Mouse (Mus musculus) megakaryocyte, adult 5-6 weeks (primary cell): Measurements from ENCODE around the gene Enox1. TPM values are rescaled to one million over a fixed set of nuclear protein-coding genes. Genes with fewer than 3 reads are reported as not detected.

ENCODE experiments used
- ATAC-seq: 2 replicates; pipeline ENCODE4 v1.8.0; 2016; ENCODE audit warnings: mild to moderate bottlenecking, inconsistent platforms; ENCODE audit not compliant: poor library complexity, severe bottlenecking
- total RNA-seq, 2 experiments: library from RNA; stranded (forward) in 1 of 2; stranded (reverse) in 1 of 2; fragments of 153-499, 151-499 nt in 1 of 2; fragments of 221-1000, 200-1000 nt in 1 of 2; gene quantifications; 2 replicates each; pipeline versions ENCODE4 v1.2.3 to v1.2.4; 2015 to 2017

The Enox1 gene
- total RNA-seq, 2 experiments from 2014 or later, result not detected

DNA sequence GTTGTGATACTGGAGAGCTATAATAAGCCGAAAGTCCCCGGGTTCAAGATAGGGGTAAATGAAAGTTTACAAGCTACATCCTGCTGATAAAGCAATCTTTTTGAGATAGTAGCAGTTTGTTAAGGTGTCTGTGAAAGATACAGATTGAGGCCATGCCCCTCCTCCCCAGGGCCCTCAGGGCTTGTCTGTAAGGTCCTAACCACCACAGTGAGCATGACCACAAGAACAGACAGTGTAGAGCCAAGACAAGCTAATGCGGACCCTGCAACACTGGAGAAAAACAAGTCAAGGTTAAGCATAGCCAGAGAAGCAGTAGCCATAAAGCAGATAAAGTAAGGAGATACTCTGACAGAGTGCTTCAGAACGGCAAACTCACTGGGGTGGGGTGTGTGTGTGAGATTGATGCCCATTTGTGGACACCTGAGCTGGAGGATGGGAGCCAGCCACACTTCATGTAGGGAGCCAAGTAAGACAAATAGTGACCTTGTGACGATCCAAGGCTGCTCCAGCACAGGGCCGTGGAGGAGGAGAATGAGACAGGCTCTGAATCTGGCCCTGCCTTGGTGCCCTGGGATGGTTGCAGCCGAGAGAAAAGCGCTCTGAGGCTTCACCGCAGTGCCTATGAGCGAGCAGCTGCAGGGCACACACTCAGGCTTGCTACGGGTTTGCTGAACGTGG, 348.0 kb downstream of the Enox1 start:
- ATAC-seq, result 0 out of 2 replicates have a peak, but pooled peaks have one; percentile 21

DNA sequence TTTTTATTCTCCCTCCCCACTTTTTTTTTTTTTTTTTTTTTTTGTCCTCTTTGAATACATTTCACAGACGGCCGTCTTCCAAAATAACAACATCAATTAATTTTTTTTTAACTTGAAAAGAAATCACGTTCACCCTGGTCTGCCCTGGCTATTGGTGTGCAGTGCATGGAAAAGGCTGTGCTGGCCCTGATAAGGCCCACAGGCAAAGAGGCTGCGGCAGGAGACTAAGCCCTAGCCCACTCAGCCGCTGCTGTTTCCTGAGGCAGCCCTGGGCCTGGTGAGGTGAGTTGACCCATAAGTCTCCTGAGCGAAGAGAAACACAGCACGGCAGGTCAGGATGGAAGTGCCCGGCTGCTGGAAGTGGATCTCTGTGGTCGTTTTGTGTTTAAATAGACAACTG, 349.8 kb downstream of the Enox1 start:
- no peak for ATAC-seq

DNA sequence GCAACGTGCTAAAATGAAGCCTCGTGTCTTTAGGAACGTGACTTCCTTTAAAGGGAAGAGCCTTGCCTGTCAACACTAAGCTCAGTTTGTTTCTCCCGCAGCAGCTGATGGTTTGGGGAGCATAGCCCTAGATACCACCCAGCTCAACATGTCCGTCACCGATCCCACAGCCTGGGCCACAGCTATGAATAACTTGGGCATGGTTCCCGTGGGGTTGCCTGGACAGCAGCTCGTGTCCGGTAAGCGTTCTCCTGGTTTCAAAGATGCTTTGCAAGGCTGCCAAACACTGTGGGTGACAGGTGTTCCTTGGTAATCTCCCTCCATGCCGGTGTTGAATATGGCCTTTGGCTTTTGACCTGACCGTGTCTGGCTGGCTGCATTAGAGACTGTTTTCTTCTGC, 351.5 kb downstream of the Enox1 start:
- ATAC-seq, result no peak

DNA sequence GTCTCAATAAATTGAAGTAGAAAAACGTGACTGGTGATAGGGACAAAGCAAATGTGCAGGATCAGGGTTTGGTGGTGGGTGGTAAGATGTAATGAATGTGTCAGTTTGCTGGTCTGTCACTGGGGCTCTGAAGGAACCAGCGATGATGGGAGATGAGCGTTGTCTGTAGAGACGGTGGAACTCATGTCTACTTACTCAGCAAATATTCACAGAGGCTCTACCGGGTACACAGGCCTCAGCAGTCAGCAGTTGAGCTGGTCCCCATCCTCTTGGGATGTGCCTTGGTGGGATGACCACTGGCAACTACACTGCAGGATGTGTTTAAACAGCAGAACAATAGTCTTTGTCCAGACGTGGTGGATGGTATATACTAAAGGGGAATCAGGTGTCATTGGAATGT, 352.5 kb downstream of the Enox1 start:
- ATAC-seq, result no peak

DNA sequence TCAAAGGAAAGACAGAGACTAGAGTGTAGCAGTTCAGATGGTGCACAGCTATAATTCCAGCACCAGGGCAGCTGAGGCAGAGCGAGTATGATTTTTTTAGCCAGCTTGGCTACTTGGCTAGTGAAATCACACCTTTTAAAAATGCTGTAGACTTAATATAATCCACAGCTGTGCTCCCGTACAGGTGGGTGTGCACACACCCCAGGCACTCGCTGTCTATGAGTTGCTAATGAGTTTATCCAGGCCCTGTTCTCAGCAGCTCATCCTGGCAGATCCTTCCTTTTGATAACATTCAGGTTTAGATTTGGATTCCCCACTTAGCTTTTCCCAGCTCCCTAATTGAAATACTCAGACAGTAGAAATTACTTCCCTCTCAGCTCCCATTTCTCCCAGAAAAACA, 353.4 kb downstream of the Enox1 start:
- no peak for ATAC-seq

DNA sequence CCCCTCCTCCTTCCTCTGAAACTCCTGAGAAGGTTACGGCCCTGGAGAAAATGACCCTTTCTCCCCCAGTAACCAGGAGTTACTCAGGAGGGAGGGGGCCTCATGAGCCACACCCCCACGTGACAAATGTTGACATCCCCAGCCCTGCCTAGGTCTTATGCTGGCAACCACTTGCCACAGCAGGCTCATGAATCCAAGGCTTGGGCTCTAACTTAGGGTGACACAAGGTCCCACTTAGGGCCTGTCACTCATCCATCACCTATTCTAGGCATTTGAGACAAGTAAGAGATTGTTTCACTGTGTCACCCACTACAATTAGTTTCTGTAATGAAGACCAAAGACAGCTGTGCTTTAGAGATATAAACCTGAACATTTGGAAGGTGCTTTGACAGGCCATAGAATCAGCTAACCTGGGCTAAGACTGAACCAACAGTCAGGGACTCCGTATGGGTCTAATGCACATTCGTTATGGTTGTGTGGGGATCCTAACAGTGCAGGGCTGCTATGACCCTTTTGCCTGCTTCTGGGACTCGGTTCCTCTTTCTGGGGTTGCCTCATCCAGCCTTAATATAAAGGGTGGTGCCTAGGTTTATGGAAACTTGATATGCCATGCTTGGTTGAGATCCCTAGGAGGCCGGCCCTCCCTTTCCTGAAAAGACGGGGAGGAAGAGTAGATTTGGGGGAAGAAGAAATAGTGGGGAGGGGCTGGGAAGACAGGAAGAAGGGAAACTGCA, 354.7 kb downstream of the Enox1 start:
- ATAC-seq, result peak; percentile 98

DNA sequence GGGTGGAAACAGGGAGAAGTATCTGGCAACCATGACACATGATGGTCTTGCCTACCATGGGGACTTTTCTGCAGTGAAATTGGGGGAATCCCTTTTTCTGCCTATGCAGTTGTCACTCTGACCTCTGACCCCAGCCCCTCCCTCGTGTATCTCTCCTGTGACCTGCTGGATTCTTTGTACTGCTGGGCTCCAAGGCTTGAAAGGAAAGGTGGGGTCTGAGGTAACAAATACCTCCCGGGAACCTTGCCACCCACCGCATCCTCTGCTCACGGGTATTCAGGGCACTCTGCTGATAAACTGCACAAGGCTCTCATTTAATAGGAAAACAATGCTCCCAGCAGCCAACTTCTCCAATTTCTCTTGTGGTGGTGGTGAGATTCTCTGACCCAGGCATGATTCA, 361.5 kb downstream of the Enox1 start:
- no peak; the same call in 1 of the 2 replicates for ATAC-seq

DNA sequence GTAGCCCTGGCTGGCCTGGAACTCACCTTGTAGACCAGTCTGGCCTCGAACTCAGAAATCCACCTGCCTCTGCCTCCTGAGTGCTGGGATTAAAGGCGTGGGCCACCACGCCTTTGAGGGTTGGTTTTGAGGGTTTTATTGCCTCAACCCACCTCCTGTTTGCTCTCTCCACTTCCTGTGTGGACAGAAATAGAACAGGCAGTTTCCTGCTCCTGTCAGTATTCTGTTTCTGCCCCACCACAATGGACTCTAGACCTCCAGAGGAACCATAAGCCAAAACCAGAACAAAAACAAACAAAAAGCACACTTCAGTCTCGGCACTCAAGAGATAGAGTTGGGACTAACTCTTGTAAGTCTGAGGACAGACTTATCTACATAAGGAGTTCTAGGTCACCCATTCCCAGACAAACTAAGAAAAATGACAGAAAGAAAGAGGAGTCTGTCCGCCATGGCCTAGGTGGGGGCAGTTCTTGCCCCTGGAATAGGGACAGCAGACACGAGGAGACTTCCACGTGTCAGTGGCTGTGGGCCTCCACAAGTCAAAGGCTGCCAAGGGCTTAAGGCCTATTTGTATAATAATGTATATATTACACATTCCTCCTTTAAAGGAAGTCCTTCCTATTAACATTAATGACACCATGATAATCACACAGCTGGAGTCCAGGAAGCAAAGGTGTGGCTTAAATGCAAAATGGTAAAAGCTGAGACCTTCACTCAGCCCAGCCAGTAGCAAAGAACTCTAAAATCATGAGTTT, 362.6 kb downstream of the Enox1 start:
- peak; percentile 86 for ATAC-seq

DNA sequence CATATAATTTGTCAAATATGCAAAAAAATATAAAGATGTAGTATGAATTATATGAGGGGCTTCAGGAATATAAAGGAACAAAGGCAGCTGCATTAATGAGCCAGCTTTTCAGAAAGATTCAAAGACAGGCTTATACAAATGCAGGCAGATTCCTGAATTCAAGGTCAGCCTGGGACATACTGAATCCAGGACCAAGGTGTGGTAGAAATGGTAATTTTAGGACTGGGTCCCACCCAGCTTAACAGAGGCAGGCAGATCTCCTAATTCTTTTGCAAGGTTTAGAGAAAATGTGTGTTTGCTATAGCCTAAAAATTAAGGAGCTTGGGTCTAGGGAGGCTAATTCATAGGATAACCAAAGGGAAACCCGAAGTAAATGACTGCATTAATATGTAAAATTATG, 363.1 kb downstream of the Enox1 start:
- no peak for ATAC-seq

DNA sequence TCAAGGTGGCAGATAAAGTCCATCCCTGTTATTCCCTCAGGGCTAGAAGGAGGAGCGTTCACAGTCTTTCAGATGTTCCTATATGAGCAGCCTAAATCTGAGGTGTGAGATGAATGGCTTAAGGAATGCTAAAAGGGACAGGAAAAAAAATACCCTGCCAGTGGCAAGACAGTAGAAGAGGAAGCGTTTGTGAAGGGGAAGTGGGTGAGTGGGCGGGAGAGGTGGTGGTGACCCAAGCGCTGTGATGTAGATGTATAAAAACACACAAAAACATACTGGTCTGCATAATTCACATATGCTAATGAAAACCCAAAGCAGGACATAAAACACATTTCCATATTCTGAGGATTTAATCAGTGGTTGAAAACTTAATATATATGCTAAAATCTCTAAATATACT, 367.7 kb downstream of the Enox1 start:
- ATAC-seq, result peak; percentile 85

DNA sequence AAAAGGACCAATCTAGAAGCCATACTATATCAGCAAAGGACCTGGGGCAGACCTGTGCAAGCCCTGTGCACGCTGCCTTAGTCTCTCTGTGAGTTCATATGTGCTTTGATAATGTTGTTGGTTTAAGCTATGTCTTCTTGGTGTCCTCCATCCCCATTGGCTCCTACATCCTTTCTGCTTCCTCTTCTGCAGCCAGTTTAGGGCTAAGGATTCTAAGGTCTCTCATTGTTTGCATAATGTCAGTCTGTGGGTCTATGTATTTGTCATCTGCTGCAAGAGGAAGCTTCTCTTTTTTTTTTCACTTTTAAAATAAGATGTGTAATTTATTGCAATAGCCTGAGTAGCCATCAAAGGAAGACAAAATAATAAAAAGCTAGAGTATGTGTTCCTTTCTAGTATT, 369.7 kb downstream of the Enox1 start:
- peak; percentile 80 for ATAC-seq

DNA sequence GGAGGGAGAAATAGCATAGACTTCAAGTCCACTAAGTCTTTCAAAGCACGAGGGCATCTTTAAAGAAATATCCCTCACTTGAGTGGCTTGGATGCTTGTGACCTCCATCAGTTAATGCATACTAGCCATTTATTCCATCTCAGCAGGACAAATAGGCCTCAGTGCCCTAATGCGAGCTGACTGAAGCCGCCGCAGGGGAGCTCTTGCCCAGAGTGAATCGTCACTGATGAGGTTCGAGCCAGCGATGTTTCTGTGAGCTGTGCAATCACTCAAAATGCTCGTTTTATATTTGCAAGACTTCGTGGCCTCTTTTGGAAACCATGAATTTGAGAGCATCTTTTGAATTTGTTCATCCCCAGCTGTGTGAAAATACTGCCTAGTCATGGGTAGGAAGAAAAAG, 372.6 kb downstream of the Enox1 start:
- no peak for ATAC-seq

DNA sequence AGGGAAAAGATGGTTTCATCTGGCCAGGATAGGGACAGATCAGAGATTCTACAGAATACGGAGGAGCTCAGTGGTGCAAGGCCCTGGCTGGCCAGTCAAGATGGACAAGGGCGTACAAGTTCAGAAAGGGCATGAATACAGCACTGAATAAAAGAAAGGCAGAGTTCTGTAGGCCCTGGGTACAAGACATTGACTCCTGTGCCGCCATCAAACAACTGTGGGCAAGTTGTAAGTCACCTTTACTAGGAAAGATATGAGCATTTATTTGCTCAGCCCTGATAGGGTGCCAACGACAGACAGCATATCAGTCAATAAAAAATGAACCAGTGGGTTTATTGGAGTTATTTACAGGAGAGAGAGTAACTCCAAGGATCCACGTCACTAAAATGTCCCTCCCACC, 373.1 kb downstream of the Enox1 start:
- ATAC-seq, result no peak

DNA sequence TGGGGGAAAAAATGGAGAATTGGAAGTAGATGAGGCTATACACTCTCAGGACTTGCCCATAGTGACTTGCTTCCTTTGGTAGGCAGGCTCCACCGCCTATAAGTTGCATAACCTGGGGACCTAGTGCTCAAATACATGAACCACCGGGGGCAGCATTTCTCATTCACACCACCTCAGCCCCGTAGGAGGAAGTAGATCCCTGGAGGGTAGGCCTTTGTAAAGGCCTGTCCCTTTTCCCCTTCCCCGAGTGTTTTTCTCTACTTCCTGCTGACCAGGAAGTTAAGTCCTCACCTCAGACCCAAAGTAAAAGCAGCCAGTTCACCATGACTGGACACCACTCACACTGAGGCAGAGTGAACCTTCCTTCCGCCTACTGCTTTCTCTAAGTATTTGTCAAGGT, 377.1 kb downstream of the Enox1 start:
- peak; percentile 81 for ATAC-seq

DNA sequence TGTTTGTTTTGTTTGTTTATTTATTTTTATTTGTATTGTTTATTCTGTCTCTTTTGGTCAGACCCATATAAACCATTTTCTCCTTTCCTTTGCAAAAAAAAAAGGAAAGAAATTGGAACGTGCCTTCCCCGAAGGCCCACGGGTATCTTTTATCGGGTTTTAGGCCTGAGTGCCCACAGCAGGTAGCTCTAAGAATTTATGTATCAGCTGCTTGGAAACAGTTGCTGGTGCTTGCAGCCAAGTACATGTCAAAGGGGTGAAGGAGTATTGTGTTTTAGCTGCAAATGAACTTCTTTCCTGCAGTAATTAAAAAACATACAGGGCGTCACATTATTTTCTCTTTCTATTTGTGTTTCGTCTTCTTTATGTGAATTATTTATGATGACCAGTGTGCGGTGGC, 377.6 kb downstream of the Enox1 start:
- no peak for ATAC-seq

DNA sequence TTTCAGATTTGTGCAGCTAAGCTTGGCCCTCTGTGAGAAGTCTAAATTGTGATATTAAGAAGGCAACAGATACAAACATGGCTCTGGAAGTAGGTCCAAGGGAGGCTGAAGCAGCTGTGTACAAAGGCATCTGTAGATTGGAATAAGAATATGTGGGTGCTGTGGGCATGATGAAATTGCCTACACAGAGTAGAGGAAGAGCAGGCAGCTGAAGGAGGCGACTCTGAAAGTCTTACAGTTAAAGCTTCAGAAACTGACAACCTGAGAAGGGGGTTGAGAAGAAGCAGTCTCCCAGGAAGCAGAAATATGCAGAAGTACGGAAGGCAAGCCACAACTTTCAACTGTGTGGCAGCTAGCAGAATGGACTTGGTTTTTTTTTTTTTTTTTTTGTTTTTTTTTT, 380.0 kb downstream of the Enox1 start:
- peak; percentile 32 for ATAC-seq

DNA sequence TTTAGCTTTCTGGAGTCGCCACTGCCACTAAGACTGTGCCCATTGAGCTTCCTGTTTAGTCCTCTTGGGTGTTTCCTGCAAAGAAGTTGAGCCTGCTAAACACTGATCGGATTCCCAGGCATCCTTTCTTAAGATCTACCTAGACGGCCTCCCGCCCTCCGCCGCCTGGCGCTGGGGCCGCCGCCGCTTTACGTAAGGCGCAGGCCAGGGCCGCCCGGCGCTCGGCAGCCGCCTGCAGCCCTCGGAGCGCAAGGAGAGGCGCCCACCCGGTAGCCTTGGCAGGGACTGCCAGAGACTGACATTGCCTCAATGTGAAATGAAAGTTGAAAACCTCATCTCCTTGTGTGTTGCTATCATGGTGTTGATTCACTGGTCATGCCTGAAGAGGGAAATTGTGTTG, 383.0 kb downstream of the Enox1 start:
- peak; percentile 41; the same call in 1 of the 2 replicates for ATAC-seq

DNA sequence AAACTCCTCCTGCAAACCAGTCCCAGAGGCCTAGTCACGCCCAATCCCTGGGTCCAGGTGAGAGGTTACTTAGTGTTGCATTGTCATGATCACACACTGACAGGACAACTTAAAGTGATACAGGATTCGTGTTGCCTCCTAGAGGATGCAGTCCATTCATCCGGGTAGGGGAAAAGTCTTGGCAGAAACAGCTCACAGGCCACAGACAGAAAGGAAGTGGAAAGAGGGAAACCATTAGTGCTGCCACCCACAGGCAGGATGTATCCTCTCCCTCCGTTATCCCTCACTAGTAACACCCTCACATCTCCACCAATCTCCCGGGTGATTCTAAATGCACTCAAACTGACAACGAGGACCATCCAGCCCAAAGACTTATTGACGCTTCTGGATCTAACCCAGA, 385.4 kb downstream of the Enox1 start:
- 0 out of 2 replicates have a peak, but pooled peaks have one; percentile 22 for ATAC-seq

DNA sequence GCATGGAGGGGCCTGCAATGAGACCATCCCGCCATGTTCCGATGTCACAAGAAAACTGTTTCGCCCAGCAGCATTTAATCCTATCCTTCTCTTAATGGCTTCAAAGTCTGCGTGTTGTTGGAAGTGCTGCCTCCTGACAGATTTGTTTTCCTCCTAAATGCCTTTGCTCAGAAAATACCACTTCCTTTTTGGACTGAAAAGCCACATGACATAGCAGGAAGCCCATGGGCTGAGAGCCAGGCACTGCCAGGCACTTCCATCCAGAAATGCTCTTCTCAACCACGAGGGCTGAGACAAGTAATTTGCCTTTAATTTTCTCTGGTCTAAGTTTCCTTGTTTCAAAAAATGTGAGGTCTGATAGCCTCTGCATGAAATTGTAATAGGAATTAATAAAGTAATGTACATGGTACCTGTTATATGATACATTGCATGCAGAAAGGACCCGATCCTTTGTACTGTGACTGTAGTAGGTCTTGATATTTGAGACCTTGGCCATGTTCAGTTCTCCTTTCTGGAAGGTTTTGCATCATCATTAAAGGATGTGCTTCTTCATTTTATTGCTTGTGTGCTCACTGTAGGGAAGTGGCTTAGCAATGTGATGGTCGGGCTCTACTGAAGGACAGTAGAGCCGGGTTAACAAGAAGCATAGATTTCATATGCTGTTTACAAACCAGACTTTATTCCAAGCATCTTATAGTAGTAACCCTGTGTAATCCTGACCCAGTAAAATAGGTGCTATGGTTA, 390.1 kb downstream of the Enox1 start:
- peak; percentile 92 for ATAC-seq

DNA sequence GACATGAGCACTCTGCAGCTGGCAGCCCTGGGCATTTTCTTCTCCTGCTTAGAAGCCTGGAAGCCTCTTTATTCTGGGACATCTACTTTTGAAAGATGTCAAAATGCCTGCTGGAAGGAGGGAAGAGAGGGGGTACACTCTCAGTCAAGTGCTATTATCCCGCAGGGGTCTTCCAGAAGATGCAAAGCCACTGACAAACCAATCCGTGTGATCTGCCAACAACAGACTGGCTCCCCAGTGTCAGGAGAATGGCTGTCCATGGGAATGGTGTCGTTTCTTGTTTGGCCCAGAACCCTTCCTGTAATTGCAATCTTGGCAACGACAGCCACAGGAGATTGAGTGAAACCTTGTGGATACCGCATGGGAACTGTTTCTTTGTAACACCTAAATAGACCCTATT, 390.8 kb downstream of the Enox1 start:
- ATAC-seq, result no peak

DNA sequence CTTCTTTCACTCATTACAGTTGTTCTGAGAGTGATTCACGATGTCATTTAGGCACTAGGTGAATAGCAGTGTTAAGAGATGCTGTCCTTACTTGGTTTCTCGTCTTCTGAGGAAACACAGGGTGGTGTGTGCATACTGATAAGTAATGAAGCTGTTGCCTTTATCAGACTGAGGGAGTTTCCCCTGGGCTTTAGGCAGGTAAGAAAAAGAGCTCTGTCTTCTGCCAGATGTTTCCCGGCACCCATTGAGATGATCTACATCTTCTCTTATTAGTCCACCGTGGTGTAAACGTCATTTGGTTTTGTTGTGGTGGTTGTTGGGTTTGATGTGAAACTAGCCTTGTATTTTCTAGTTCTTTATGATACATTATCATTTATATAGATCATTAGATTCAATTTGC, 392.4 kb downstream of the Enox1 start:
- no peak for ATAC-seq
